Mouse (Mus musculus) cortical plate, adult 2 months (tissue): ENCODE data around the gene Pdha2.

Experiments used
- CTCF ChIP-seq: fragments of 200-500 bp; IDR thresholded peaks from 2 replicates; pipeline ENCODE4 v1.5.1; 2011; ENCODE audit warnings: mild to moderate bottlenecking, control low read depth, low read length; ENCODE audit not compliant: insufficient read depth; ENCODE audit errors: extremely low read depth
- POLR2A ChIP-seq: fragments of 200-500 bp; IDR thresholded peaks from 2 replicates; pipeline ENCODE4 v1.6.1; 2011; ENCODE audit warnings: mild to moderate bottlenecking, low read length, control low read depth; ENCODE audit not compliant: insufficient read depth; ENCODE audit errors: extremely low read depth

DNA sequence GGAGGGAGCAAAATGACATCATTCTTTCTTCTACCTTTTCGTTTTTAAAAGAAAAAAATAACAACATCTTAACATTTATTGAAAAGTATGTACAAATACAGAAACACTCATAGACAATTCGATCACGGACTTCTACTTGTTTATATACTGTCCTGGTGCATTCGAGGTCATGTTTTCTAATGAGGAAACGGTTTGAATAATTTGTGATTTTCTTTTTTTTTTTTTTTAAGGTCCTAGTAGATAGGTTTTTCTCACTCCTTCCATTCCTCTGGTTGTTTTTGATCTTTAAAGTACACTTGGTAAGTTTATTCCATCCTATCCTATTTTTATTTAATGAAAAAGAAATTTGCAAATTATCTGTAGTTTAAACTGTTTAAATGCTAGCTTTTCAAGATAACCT is at the start of gene Pdha2:
- TF ChIP-seq POLR2A (no peak), CTCF (no peak)
